Mouse (Mus musculus): ENCODE measurements at regions not wholly inside any gene's neighbourhood (a gene's known extent, or its start where the extent isn't known, plus 50 kb on each side); places are given as distances from the start of the nearest gene placed in this dataset.

DNA sequence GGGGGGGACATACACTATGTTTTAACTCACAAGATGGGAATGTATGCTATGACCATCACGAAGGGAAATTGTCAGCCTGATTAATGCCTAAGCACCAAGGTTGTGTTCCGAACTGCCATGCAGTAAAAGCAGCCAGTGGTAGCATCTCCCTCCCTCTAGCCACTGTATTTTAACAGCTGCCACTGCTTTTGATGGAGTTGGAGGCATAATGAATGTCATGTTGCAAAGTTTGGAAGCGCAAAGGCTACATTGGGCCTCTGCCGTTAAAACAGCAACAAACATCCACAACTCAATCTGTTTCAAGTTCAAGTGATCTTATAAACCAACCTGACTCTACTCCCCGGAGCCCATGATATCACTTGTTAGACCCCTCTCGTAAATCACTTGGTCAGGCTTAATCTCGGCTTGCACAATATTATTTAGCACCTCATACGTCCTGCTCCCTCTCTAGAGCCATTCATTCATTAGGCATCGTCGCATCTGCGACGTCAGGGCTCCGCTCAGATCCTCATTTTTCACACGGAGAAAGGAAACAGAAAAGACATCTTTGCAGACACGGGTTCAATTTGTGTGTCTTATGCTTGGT is 184.7 kb downstream of the Hlx start:
- no peak for TF ChIP-seq CTCF (IDR thresholded peaks at IDR 0.05; ENCODE audit: low read depth)
- no peak for TF ChIP-seq EP300 (optimal IDR thresholded peaks at IDR 0.05)
